In genomic region chr13:69485326-69485725, GRCm38 (mm10) we compare ENCODE assay signal across 9 mouse cellular contexts. TPM values are rescaled to one million over a fixed set of nuclear protein-coding genes. Genes with fewer than 3 reads are reported as not detected.
DNase-seq lines count a peak whose midpoint lies in the region; ATAC-seq and TF ChIP-seq lines count a peak whose summit lies in the region.
"Had no signal": no experiment of that assay in that cellular context is flagged by ENCODE, and none has a peak within 500 bp of the region (broad histone marks: within the 10 kb centered on the region; RNA-seq: fewer than 3 reads in every experiment).

No protein-coding gene starts in this region.

- no peak overlapping the region for H3K4me2 ChIP-seq in midbrain, embryonic 13.5 days (replicated peaks)
- H3K4me2 ChIP-seq: lung, embryonic 15.5 days had no signal

- H3K4me3 ChIP-seq in cerebellum, adult 2 months (replicated peaks; ENCODE audit: insufficient read depth, low read depth, low read length), result no peak overlapping the region
- H3K4me3 ChIP-seq in lung, adult 2 months (replicated peaks; ENCODE audit: extremely low read depth, low read depth, low read length), result no peak overlapping the region
- H3K4me3 ChIP-seq in midbrain, embryonic 13.5 days (replicated peaks), result no peak overlapping the region
- H3K4me3 ChIP-seq: lung, embryonic 15.5 days had no signal

- H3K9me3 ChIP-seq in midbrain, embryonic 13.5 days, result no peaks in the 10 kb centered on the region
- H3K9me3 ChIP-seq: lung, embryonic 15.5 days had no signal

- no peak overlapping the region for H3K9ac ChIP-seq in midbrain, embryonic 13.5 days (replicated peaks)
- H3K9ac ChIP-seq: lung, embryonic 15.5 days had no signal

- peak; percentile 67 for TF ChIP-seq CTCF in cerebellum, adult 2 months (IDR thresholded peaks at IDR 0.05; ENCODE audit: borderline replicate concordance, insufficient read depth, low read depth, low read length)
- TF ChIP-seq CTCF in lung, adult 2 months (IDR thresholded peaks at IDR 0.05; ENCODE audit: insufficient read depth, low read length), result peak; percentile 46

- H3K4me1 ChIP-seq in cerebellum, adult 2 months (ENCODE audit: control insufficient read depth, insufficient read depth, low read length), result no peaks in the 10 kb centered on the region; the same call in 1 of the 2 replicates
- H3K4me1 ChIP-seq in lung, adult 2 months (ENCODE audit: control insufficient read depth, insufficient read depth, low read length), result peaks cover 10% of the 10 kb centered on the region
- peaks cover 31% of the 10 kb centered on the region for H3K4me1 ChIP-seq in midbrain, embryonic 13.5 days (replicated peaks)

- H3K36me3 ChIP-seq in midbrain, embryonic 13.5 days, result no peaks in the 10 kb centered on the region
- H3K36me3 ChIP-seq: lung, embryonic 15.5 days had no signal

- no peak for ATAC-seq in cerebellum, adult (ENCODE audit: insufficient number of reproducible peaks, low FRiP score, low TSS enrichment)
- 0 out of 2 replicates have a peak, but pooled peaks have one; percentile 33 for ATAC-seq in granulocyte monocyte progenitor cell, adult 5-6 weeks (replicated peaks; ENCODE audit: poor library complexity, severe bottlenecking)
- ATAC-seq in midbrain, embryonic 13.5 days, result peak; percentile 57; the same call in 1 of the 2 replicates

- 11% methylated on average over 6 of the region's 6 CpGs for WGBS in cerebellum, adult 2 months
- WGBS in lung, adult 2 months, result 11% methylated on average over 6 of the region's 6 CpGs
- WGBS in midbrain, embryonic 13.5 days, result 18% methylated on average over 6 of the region's 6 CpGs

- no peak overlapping the region for H3K27ac ChIP-seq in cerebellum, adult 2 months (ENCODE audit: insufficient read depth, low read length)
- no peak overlapping the region for H3K27ac ChIP-seq in midbrain, embryonic 13.5 days
- H3K27ac ChIP-seq: lung, embryonic 15.5 days had no signal

- peak; percentile 35 to 36 for DNase-seq in cerebellum, adult 2 months
- DNase-seq in lung, adult 2 months, result no peak
- no peak for DNase-seq in lung, postnatal 14 days
- no peak for DNase-seq in spleen, postnatal 4 days (ENCODE audit: low spot score in 2 of 2)
- no peak for DNase-seq in T-cell, adult 2 months (ENCODE audit: low spot score)

- no peaks in the 10 kb centered on the region for H3K27me3 ChIP-seq in cerebellum, adult 2 months (ENCODE audit: control insufficient read depth, insufficient read depth, low read length)
- peaks cover 74% of the 10 kb centered on the region for H3K27me3 ChIP-seq in midbrain, embryonic 13.5 days

- TF ChIP-seq POLR2A in cerebellum, adult 2 months (IDR thresholded peaks at IDR 0.05; ENCODE audit: borderline replicate concordance, insufficient read depth, low read length), result no peak
- TF ChIP-seq POLR2A in lung, adult 2 months (IDR thresholded peaks at IDR 0.05; ENCODE audit: borderline replicate concordance, extremely low read depth, low read depth, low read length), result no peak

RNA-seq across cellular contexts. Expression of gene Nsun2, which starts 48.2 kb away (rescaled TPM):
- polyA plus RNA-seq in cerebellum, adult 2 months (2012; rRNA removed), result 67.1 and 68.8 TPM in 2 replicates
- 19.3 and 28.7 TPM in 2 replicates for polyA plus RNA-seq in lung, adult 2 months (2012; rRNA removed)
- 117 and 132 TPM in 2 replicates for total RNA-seq in granulocyte monocyte progenitor cell, adult 5-6 weeks (2014; fragmentation: Nextera tagmentation)
- 217 and 233 TPM in 2 replicates for total RNA-seq in granulocyte monocyte progenitor cell, adult 5-6 weeks (2017)
- polyA plus RNA-seq in midbrain, embryonic 13.5 days (2015; fragmentation: Nextera tagmentation; extraction: Ambion mirVana), result 74.1 and 76.7 TPM in 2 replicates

RNA-seq across cellular contexts. Expression of gene Tent4a, which starts 49.1 kb away (rescaled TPM):
- polyA plus RNA-seq in cerebellum, adult 2 months (2012; rRNA removed), result 26.2 and 27.4 TPM in 2 replicates
- 12.0 and 12.5 TPM in 2 replicates for polyA plus RNA-seq in lung, adult 2 months (2012; rRNA removed)
- total RNA-seq in granulocyte monocyte progenitor cell, adult 5-6 weeks (2014; fragmentation: Nextera tagmentation), result 9.0 and 10.6 TPM in 2 replicates
- 10.9 and 11.4 TPM in 2 replicates for total RNA-seq in granulocyte monocyte progenitor cell, adult 5-6 weeks (2017)
- polyA plus RNA-seq in midbrain, embryonic 13.5 days (2015; fragmentation: Nextera tagmentation; extraction: Ambion mirVana), result 5.8 and 7.1 TPM in 2 replicates

Comparison
In these comparisons a context has a peak if more than half of its experiments do, and no peak if none do; other contexts are left out.
1. DNase-seq: peak in cerebellum, adult 2 months (2 of 2); none in lung, adult 2 months (single experiment), lung, postnatal 14 days (single experiment), spleen, postnatal 4 days (0 of 2) and T-cell, adult 2 months (single experiment).